Mouse (Mus musculus) naive thymus-derived CD4-positive, alpha-beta T cell, adult 2 months (primary cell): ENCODE results near the gene Nmi.

Source experiments
- DNase-seq: peaks from one replicate; pipeline ENCODE4 v3.0.0-alpha.2; 2011; ENCODE audit warnings: low read depth

Gene Nmi

DNA sequence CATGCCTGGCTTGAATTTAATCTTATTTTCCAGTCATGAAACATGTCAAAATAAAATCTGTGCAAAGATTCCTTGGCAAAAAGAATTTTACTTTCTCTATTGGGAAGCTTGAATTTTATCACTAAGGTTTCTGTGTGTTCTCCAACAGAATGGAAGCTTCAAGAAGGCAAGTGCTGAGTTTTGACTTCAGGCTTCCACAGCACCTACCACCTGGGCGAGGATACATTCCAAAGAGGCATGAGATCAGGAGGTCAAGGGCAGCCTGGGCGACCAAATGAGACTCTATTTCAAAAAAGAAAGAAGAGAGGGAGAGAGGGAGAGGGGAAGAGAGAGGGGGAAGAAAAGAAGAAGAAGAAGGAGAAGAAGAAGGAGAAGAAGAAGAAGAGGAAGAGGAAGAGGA, 27.5 kb downstream of the Nmi start:
- peak; percentile 33 for DNase-seq

- DNase-seq: no peak
Measured at GRCm38 (mm10) chr2:51941832-51942231, 31.5 kb downstream of the Nmi start.

- no peak for DNase-seq
Measured at GRCm38 (mm10) chr2:51938750-51939149, 34.5 kb downstream of the Nmi start.

- no peak for DNase-seq
Measured at GRCm38 (mm10) chr2:51937004-51937403, 36.3 kb downstream of the Nmi start.

DNA sequence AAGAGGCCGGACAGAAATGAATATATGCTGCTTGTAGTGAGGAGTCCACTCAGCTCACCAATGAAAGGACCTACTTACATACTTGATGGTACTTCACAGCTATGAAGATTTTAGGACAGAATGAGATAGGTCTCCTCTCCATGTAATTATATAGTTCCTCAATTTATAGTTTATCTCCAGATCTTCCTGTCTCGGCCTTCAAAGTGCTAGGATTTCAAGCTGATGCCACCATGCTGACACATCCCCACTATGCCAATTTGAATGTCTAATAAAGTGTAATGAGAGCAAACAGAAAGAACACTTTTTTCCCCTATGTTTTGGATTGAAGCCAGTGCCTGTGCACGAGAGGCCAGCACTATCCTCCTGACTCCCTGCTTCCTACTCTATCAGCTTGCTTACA, 36.7 kb downstream of the Nmi start:
- no peak for DNase-seq

GRCm38 (mm10) chr2:51935921-51936320, 37.4 kb downstream of the Nmi start:
- peak; percentile 22 for DNase-seq

GRCm38 (mm10) chr2:51934574-51935334, 38.5 kb downstream of the Nmi start, which contains the start of gene Rbm43:
Rbm43 (minus strand) TSS chr2:51935163.
- peak; percentile 87 for DNase-seq

DNA sequence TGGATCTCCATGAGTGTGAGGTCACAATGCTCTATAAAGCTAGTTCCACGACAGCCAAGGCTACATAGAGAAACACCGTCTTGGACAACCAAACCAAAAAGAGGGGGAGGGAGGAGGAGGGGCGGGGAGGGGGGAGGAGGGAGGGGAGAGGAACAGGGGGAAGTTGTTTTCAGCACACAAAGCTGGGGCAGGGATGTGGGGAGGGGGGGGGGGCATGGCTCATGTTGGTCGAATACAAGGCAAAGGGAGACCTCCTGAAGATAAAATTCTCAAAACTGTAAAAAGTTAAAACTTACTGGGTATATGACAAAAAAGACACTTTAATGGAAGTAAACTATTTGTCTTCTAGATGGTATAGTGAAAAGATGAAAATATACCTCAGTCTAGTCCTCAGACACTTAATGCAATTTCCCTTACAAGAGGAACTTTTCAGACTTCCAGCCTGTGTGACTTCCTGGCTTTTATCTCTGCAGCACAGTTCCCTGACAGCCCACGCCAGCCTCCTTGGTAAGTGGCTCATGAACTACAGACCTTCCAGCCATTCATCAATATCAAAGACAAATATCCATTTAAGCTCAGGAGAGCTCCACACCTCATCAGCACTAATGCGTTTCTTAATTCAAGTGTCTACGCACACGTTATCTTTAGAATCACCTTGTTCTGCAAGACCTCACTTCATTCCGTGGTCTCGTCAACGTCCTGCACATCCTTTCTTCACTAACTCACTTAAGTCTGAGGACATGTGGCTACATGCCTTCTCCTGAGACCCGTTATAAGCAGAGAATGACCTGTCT, 39.8 kb downstream of the Nmi start:
- DNase-seq: peak; percentile 47

GRCm38 (mm10) chr2:51931241-51931640, 42.1 kb downstream of the Nmi start:
- no peak for DNase-seq

DNA sequence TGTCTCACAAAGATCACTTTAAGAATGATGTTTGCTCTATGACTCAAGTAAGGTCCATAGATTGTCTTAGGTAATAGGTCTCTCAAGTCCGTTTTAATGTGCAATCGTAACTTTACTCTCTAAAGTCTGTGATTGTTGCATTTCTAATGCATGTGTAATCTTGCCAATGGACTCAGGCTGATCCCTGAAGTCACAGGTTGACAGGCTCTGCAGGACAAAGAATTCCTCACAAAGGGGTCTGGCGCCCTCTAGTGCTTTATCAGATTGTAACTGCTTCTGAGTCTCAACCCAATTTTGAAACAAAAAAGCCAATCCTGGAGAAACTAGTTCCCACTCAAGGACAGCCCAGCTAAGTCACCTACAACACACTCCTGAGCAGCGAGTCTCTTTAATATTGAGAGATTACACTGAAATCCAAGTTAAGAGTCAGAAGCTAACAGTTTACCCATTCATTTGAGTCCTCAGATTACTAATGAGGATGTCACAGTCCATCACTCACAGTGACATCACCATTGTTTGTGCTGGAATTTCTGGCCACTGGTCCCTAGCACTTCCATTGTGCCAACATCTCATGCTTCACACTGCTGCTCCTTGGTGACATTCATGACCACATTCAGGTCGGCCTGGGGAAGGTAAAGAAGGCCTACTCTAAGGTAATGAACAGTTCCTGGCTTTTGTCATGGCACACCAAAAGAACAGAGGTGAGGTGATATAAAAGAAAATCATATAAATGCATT, 58.2 kb downstream of the Nmi start:
- DNase-seq: peak; percentile 61

- DNase-seq: no peak
Measured at GRCm38 (mm10) chr2:51914532-51914931, 58.8 kb downstream of the Nmi start.

DNA sequence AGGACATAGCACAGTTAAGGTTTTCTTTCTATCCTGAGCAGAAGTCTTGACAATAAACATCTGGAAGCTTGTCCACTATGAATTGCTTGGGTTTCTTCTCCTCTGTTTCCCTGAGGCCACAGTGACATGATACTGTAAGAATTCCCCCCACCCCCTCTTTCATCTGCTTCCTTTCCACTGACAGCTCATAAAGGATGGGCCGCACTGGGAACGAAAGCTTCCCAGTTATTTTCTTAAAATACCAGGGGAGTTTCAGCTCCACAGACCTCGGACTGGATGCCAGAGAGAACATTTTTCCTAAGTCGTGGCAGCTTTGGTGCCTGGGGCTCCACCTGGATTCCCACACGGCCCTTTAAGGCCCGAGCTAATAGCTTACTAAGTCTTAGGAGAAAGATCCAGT, 60.6 kb downstream of the Nmi start:
- no peak for DNase-seq

DNA sequence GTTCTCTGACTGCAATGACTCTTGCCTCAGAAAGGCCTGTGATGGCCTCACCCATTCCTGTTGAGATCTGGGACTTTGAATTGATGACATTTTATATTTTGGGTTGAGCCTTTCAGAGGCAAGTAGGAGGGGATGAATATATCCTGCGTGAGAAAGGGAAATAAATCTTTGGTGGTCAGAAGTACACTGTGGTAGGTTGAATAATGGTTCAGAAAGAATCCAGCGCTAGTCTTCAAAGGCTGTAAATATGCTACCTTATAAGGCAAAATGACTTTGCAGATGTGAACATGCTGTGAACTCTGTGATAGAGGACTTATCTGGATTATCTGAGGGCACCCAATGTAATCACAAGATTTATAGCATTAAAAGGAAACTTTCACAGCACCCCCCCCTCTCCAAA, 61.4 kb downstream of the Nmi start:
- DNase-seq: no peak

GRCm38 (mm10) chr2:51907538-51908110, 65.7 kb downstream of the Nmi start:
- DNase-seq: no peak

GRCm38 (mm10) chr2:51905637-51906036, 67.7 kb downstream of the Nmi start:
- DNase-seq: no peak
